Mouse (Mus musculus): ENCODE data around the gene Gas7.

Gas7 gene

GRCm38 (mm10) chr11:67489647-67490175 lies 34.5 kb downstream of the Gas7 start:
- DNase-seq (ENCODE audit: low read depth, low spot score), result no peak

DNA sequence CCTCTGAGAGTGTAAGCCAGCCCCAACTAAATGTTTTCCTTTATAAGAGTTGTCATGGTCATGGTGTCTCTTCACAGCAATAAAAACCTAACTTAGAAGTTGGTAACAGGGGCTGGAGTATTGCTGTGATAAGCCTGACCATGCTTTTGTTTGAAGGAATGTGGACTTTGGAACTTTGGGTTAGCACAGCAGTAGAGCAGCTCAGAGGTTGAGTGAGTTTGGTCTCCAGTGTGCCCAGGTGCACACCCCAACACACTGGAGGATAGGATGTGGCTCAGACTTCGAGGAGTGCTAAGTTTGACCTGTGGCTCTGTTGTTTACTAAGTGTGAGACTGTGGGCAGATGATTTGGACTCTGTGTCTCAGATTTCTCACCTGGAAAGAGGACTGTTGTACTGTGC lies 41.6 kb downstream of the Gas7 start:
- no peak for DNase-seq (ENCODE audit: low read depth, low spot score)

- DNase-seq (ENCODE audit: low read depth, low spot score), result no peak
These were observed 44.9 kb downstream of the Gas7 start for GRCm38 (mm10) chr11:67500115-67500514.

DNA sequence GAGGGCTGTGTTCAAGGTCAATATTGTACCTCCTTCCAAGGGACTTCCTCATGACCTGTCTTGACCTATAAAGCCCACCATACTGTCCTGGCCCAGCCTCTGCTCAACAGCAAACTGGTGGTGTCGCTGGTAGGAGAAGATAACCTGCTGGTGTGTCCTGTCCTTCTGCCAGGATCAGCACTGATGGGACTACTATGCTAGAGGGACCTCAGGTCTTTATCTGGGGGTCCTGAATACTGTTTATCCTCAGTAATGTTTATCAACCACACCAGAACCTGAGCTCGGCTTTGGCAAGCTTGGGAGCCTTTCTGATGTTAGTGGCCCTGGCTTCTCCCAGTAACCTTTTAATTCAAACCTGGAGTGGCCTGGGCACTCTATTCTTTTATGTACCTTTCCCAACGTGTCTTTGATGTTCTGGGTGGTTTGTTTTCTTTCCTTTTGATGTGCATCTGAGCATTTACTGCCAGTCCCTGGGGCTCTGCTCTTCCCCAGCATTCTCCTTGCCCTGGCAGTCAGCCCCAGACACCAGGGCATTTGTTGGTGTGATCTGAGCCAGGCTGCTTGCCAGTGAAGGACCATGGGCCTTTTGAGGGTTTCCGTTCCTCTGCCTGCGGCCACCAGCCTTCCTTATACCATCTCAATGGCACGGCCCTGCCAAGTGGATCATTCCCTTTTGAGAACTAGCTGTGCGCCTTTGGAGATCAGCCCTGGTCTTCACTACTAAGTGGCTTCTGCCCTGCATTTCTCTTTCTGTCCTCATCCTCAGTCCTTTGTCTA lies 46.4 kb downstream of the Gas7 start:
- no peak for DNase-seq (ENCODE audit: low read depth, low spot score)

- DNase-seq (ENCODE audit: low read depth, low spot score), result no peak
These were observed 54.1 kb downstream of the Gas7 start for GRCm38 (mm10) chr11:67509219-67509876.

- no peak for DNase-seq (ENCODE audit: low read depth, low spot score)
These were observed 55.6 kb downstream of the Gas7 start for GRCm38 (mm10) chr11:67510831-67511230.

DNA sequence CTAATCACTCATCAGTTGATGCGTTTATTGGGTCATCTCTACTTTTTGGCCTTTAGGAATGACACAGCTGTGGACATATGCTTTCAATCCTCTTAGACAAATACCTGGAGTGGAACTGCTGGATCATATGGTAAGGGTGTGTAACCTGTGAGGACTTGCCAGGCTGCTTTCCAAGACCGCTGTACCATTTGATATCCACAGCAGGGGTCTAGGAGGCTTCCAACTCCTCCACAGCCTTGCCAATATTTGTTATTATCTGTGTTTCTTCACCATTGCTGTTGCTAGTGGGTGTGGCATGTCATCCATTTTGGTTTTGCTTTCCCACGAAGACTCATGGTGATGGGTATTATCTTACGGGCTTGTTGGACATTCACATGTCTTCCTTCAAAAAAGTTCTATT lies 57.8 kb downstream of the Gas7 start:
- DNase-seq (ENCODE audit: low read depth, low spot score), result no peak

GRCm38 (mm10) chr11:67514401-67514800 lies 59.2 kb downstream of the Gas7 start:
- no peak for DNase-seq (ENCODE audit: low read depth, low spot score)

DNA sequence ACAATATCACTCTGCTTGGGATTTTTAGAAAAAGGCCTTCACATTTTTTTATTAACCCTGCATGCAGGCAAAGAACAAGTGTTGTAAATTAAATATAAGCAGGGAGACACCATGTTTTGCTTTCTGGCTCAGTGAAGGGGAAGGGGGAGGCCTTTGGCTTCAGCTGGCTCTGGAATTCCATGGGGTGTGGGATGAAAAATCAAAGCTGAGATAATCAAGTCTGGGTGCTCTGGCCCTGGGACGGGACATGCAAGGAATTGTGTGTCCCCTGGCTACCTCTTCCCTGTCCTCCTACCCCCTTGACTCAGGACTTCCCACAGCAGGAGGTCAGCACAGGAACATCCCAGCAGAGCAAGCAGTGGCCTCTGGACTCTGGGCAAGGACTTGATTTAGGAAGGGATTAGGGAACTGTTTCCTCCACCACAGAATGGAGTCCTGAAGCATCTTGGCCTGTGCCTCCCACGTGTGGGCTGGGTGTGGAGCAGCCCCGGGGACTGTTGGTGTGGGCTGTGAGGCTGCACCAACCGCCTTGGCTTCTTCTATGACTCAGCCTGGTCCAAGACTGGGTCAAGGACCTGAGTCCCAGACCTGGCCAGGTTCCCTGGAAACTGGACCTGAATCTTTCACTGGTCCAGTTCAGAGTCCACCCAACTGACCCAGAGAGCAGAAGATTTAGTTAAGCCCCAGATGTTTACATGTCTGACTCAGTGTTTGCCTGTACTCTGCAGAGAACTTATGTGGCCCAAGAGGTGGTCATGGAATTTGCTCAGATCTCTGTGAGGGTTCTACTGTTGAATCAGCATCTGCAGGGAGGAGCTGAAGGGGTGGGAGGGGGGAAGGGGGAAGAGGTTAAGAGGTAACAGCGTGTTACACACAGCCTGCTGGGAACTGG lies 60.0 kb downstream of the Gas7 start:
- no peak for DNase-seq (ENCODE audit: low read depth, low spot score)

DNA sequence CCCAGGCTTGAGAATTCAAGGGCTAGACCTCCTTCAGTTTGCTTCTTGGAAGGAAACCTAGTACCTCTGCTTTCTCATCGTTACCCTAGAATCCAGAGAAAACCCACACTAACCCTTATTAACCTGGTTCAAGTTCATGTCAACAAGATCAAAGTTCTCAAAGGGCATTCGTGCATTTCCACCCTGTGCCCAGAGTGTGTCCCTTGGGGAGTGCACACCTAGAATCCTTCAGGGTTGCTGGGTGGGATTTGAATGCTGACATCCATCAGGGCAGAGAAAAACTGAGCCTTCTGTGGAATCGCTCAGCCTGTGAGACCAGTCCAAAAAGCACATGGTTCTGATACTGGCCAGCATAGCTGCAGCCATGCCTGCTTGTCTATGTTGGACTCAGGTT lies 60.7 kb downstream of the Gas7 start:
- DNase-seq (ENCODE audit: low read depth, low spot score), result no peak

DNA sequence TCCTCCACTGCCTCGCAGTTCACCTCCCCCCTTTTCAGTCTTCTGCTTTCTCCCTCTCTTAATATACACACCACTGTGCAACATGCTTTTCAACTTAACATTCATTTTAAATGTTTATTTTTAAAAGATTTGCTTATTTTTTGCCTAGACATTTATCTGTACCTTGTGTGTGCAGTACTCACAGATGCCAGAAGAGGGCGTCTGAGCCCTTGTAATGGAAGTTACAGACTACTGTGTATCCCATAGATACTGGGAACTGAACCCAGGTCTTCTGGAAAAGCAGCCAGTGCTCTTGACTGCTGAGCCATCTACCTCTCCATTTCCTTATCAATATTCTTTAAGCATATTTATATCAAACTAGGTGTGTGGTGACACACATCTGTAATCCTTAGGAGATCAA lies 62.5 kb downstream of the Gas7 start:
- DNase-seq (ENCODE audit: low read depth, low spot score), result no peak

DNA sequence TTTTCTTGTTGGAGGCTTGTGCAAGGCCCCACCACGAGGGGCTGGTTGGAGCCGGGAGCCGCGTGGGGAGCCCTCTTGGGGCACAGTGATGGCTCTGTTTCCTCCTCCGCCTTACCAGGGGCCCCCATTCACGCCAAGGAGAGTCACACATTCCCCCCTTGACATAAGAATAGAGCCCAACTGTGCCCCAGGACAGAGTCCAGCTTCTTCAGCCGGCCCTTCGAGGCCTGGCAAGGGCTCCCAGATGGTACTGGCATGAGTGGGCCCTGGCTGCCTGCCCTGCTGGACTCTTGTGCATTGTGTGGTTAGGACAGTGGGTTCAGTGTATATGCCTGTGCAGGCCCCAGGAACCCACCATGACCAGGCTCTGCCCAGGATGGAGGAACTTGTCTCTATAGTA lies 63.7 kb downstream of the Gas7 start:
- no peak for DNase-seq (ENCODE audit: low read depth, low spot score)

GRCm38 (mm10) chr11:67522671-67523070 lies 67.4 kb downstream of the Gas7 start:
- DNase-seq (ENCODE audit: low read depth, low spot score), result no peak

DNA sequence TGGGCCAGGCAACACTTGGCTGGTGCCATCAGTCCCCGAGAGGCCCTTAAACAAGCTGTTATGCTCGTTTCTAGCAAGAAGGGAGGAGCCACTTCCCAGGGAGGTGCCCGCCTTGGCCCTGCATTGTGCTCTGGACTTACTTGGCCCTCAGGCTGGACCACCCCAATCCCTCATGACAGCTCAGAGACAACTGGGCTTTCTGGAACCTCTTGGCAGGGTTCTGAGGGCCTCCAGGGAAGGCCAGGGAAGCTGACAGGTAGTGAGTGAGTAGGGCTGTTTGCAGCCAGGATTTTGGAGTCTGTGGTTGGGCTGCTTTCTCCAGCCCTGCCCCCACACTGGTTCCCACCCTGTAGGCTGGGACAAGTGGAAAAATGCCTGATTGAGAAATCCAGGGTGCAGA lies 68.6 kb downstream of the Gas7 start:
- no peak for DNase-seq (ENCODE audit: low read depth, low spot score)

GRCm38 (mm10) chr11:67524731-67525130 lies 69.5 kb downstream of the Gas7 start:
- no peak for DNase-seq (ENCODE audit: low read depth, low spot score)

DNA sequence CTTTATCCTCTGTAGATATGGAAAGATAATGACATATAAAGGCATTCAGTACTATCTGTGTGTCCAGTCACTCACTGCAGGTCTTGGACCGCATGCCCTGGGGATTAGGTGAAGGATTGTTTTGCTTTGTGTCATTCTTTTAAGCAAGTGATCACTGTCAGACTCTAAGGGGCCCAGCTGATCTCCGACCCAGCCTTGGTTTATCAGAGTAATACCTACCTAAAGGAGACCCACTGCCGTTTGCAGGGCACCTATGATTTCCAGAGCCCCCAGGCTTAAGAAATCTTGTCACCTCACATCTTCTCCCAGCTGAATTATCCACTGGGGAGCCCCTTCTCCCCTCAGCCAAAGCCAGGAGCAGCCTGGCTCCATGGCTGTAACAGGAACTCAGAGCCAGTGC lies 70.6 kb downstream of the Gas7 start:
- no peak for DNase-seq (ENCODE audit: low read depth, low spot score)

- DNase-seq (ENCODE audit: low read depth, low spot score), result no peak
These were observed 71.6 kb downstream of the Gas7 start for GRCm38 (mm10) chr11:67526621-67527545.

GRCm38 (mm10) chr11:67531286-67531685 lies 76.0 kb downstream of the Gas7 start:
- DNase-seq (ENCODE audit: low read depth, low spot score), result no peak

GRCm38 (mm10) chr11:67531926-67532565 lies 76.8 kb downstream of the Gas7 start:
- DNase-seq (ENCODE audit: low read depth, low spot score), result no peak

- DNase-seq (ENCODE audit: low read depth, low spot score), result no peak
These were observed 77.5 kb downstream of the Gas7 start for GRCm38 (mm10) chr11:67532728-67533127.

- no peak for DNase-seq (ENCODE audit: low read depth, low spot score)
These were observed 77.9 kb downstream of the Gas7 start for GRCm38 (mm10) chr11:67533151-67533550.

Measured in c-Kit-negative CD71-positive TER-119-positive erythroid progenitor cells, embryonic 14.5 days (primary cell).